Mouse (Mus musculus) erythroblast, embryonic 14.5 days (primary cell): Measurements from ENCODE around the gene 1190005I06Rik.

ENCODE experiments used
- GATA1 ChIP-seq: IDR thresholded peaks from 2 replicates; pipeline ENCODE4 v1.6.1; 2012; ENCODE audit warnings: low read length, inconsistent platforms, mixed read lengths
- TAL1 ChIP-seq: IDR thresholded peaks from 3 replicates; pipeline ENCODE4 v1.6.1; 2012; ENCODE audit warnings: low read length, inconsistent platforms, mixed read lengths

DNA sequence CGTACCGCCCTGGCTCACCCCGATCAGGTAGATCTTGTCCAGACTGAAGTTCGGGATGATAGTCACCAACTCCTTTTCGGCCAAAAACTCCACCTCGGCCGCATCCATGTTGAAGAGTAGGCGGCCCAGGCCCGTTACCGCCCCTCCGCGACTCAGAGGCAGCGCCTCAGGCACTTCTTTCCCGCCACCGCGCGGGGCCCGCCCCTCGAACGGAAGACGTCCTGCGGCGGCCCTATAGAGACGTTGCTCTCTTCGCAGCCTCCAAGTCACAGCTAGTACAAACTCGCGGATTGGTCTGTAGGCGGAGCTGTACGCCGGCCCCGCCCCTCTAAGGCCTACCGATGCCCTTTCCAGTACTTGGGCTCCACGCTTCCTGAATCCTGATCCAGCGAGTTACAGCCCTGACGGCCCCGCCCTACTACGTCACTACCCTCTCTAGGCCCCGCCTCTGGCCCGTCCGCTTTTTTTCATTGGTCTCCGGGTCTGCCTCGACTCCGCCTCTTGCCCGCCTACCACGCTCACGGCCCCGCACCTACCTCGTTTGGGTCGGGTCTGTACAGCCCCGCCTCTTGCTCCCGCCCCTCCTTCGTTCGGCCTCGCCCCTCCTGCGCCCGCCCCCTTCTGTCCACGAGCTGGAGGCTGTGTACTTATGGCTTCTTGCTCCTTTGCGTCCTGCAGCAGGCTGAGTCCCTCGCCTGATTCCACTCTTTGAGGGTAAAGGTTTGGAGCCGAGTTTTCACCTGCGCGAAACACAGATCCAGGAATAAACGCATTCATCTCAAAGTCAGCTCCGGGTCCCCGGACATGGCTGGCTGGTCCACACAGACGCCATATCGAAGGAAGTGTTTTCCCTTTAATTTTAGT is 58.3 kb downstream of the 1190005I06Rik start, which contains the start of gene Gins2:
- no peak for TF ChIP-seq GATA1
- TF ChIP-seq TAL1 = no peak
